Mouse (Mus musculus): ENCODE measurements around the gene Cactin. TPM values are rescaled to one million over a fixed set of nuclear protein-coding genes. Genes with fewer than 3 reads are reported as not detected.

Cactin gene
- polyA plus RNA-seq, 1 experiment from 2014 or later = 49.9 TPM

- peak overlapping the region; percentile 86 for H3K4me3 ChIP-seq (ENCODE audit: low read depth, low read length)
- peak overlapping the region; percentile 84 for H3K9ac ChIP-seq (ENCODE audit: low read depth, low read length)
- 4% methylated on average over 12 of the region's 12 CpGs for WGBS
- peak overlapping the region; percentile 87 for H3K27ac ChIP-seq (ENCODE audit: low read depth, low read length)
- peaks cover 2% of the 10 kb centered on the region; the same call in 1 of the 2 replicates for H3K27me3 ChIP-seq (replicated peaks; ENCODE audit: control insufficient read depth, insufficient read depth, low read length)
- no peaks in the 10 kb centered on the region for H3K9me3 ChIP-seq (ENCODE audit: control insufficient read depth, low read length)
- H3K36me3 ChIP-seq (ENCODE audit: control insufficient read depth, insufficient read depth, low read length) = peaks cover 4% of the 10 kb centered on the region; the same call in 1 of the 2 replicates
- peak; percentile 53 for ATAC-seq (replicated peaks; ENCODE audit: low FRiP score)
- H3K4me1 ChIP-seq (replicated peaks; ENCODE audit: control insufficient read depth, insufficient read depth, low read length) = peaks cover 56% of the 10 kb centered on the region
- peak overlapping the region; percentile 96 for H3K4me2 ChIP-seq
- no peak for DNase-seq (ENCODE audit: low spot score)
Observed at GRCm38 (mm10) chr10:81349146-81349545, 28.2 kb downstream of the Cactin start.

DNA sequence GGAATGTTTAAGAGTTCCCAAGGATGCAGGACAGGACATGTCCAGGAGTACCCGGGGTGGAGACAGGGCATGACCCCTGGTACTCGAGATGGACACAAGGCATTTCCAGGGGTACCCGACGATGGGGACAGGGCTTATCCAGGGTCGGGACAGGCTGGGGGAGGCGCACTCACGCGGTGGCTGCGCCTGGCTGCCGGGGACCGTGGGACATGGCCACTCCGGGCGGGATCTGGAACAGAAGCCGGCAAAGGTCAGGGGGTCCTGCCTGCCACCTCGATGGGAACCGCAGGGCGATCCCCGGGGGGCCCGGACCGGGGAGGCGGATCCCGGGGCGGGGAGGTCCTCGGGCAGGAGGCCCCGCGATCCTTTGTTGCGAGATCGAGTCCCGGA lies 29.1 kb downstream of the Cactin start:
- Histone ChIP-seq H3K9me3 (ENCODE audit: control insufficient read depth, low read length) (no peaks in the 10 kb centered on the region), H3K36me3 (ENCODE audit: control insufficient read depth, insufficient read depth, low read length) (peaks cover 4% of the 10 kb centered on the region; the same call in 1 of the 2 replicates), H3K27ac (ENCODE audit: low read depth, low read length) (peak overlapping the region; percentile 87), H3K27me3 (replicated peaks; ENCODE audit: control insufficient read depth, insufficient read depth, low read length) (0 out of 2 replicates have a peak, but pooled peaks cover 2% of the 10 kb centered on the region), H3K4me3 (ENCODE audit: low read depth, low read length) (peak overlapping the region; percentile 86), H3K4me1 (replicated peaks; ENCODE audit: control insufficient read depth, insufficient read depth, low read length) (peaks cover 63% of the 10 kb centered on the region), H3K4me2 (peak overlapping the region; percentile 96), H3K9ac (ENCODE audit: low read depth, low read length) (peak overlapping the region; percentile 84)
- DNase-seq (ENCODE audit: low spot score) (no peak), ATAC-seq (replicated peaks; ENCODE audit: low FRiP score) (no peak; the same call in 1 of the 2 replicates)
- under 1% methylated on average over 29 of the region's 29 CpGs for WGBS

DNA sequence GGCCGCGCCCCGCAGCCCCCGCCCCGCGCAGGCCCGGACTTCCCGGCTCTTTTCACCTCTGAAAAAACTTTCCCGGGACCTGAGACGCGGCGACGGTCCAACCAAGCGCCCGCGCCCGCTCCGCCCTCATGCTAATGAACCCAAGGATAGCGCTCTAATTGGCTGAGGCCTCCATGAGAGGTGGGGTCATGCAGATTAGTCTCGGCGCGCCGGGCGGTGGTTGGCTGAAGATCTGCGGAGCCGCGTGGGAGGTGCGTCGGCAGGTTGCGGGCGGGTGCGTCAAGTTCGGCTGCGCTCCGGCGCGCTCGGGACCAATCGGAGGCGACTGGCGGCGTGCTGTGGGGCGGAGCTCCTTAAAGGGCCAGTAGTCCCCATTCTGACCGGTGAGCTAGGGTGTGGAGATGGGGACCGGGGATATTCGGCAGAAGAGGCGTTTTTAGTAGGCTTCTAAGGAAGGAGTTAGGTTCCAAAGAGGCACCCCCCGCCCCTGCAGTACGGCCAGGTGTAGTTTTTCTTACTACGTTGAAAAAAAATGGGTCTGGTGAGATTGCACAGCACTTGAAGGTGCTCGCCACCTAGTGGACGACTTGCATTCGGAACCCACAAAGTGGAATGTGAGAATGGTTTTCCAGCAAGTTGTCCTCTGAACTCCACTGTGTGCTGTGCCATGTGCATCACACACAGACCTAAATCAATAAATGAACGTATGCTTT lies 29.6 kb downstream of the Cactin start, which contains the start of gene Hmg20b:
Gene Hmg20b, minus strand, starts transcription at position 130 of the 713 bp plus-strand sequence.
- Histone ChIP-seq H3K36me3 (ENCODE audit: control insufficient read depth, insufficient read depth, low read length) (peaks cover 4% of the 10 kb centered on the region; the same call in 1 of the 2 replicates), H3K4me1 (replicated peaks; ENCODE audit: control insufficient read depth, insufficient read depth, low read length) (peaks cover 67% of the 10 kb centered on the region), H3K9ac (ENCODE audit: low read depth, low read length) (peak within 1 kb of the TSS; percentile 84), H3K4me2 (peak within 1 kb of the TSS; percentile 96), H3K9me3 (ENCODE audit: control insufficient read depth, low read length) (no peaks in the 10 kb centered on the region), H3K27ac (ENCODE audit: low read depth, low read length) (peak within 1 kb of the TSS; percentile 87), H3K27me3 (replicated peaks; ENCODE audit: control insufficient read depth, insufficient read depth, low read length) (0 out of 2 replicates have a peak, but pooled peaks cover 2% of the 10 kb centered on the region), H3K4me3 (ENCODE audit: low read depth, low read length) (peak within 1 kb of the TSS; percentile 86)
- ATAC-seq (replicated peaks; ENCODE audit: low FRiP score) (peak; percentile 88), DNase-seq (ENCODE audit: low spot score) (peak; percentile 98)
- WGBS = 1% methylated on average over 54 of the region's 54 CpGs

DNA sequence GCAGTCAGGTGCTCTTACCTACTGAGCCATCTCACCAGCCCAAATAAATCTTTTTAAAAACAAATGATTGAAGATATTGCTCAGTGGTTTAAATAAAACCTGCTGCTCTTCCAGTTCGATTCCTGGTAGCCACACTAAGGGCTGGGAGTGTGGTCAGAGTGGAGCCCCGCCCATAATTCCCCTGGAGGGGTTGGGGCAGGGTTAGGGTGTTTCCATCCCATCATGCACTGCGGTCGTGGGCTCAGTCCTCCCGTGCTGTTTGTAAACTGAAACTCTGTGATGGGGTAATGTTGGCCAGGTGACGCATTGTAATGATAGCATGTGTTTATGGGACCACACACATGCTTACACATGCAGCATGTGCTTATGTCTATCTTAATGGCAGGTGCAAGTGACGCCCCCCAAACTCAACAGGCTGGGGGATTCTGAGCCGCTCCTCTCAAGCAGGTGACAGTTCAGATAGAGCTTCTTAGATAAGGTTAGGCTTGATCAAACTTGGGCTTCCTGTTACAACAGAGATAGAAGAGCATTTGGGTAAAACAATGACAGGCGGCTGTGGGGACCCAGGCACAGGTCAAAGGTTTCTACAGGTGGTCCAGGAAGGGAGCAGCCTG lies 30.9 kb downstream of the Cactin start:
- Histone ChIP-seq H3K36me3 (ENCODE audit: control insufficient read depth, insufficient read depth, low read length) (peaks cover 4% of the 10 kb centered on the region; the same call in 1 of the 2 replicates), H3K9ac (ENCODE audit: low read depth, low read length) (peak overlapping the region; percentile 53), H3K27ac (ENCODE audit: low read depth, low read length) (peak overlapping the region; percentile 69), H3K4me1 (replicated peaks; ENCODE audit: control insufficient read depth, insufficient read depth, low read length) (peaks cover 70% of the 10 kb centered on the region), H3K4me2 (peak overlapping the region; percentile 62), H3K27me3 (replicated peaks; ENCODE audit: control insufficient read depth, insufficient read depth, low read length) (no peaks in the 10 kb centered on the region), H3K9me3 (ENCODE audit: control insufficient read depth, low read length) (no peaks in the 10 kb centered on the region), H3K4me3 (ENCODE audit: low read depth, low read length) (peak overlapping the region; percentile 26)
- 10% methylated on average over 9 of the region's 9 CpGs for WGBS
- no peak for DNase-seq (ENCODE audit: low spot score)
- peak; percentile 32 for ATAC-seq (replicated peaks; ENCODE audit: low FRiP score)

DNA sequence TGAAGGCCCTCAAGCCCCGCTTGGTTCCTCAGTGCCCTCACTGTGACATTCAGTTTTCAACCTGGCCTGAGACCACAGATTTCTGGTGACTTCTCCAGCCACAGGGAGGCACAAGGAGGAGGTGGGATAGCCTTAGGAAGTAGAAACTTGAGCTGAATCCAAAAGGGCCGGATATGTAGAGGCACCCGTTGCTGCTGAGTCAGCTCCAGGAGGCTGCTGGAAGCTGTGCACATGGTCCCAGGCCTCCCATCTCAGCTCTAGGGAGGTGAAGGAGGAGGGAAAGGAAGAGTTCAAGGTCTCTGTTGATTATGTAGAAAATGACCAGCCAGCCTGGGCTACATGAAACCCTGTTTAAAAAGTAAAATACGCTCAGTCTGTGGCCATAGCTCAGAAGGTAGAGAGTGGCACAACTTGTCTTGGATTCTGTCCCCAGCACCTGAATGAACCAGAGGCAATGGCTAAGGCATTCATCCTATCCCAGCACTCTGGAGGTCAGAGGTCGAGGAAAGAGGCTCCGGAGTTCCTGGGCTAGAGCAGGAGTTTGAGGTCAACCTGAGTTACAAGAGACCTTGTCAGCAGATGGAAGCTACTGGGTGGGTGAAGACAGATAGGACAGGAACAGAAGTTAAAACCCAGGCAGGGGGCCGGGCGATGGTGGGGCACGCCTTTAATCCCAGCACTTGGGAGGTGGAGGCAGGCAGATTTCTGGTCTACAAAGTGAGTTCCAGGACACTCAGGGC lies 34.0 kb downstream of the Cactin start:
- 0 out of 2 replicates have a peak, but pooled peaks cover 1% of the 10 kb centered on the region for H3K36me3 ChIP-seq (ENCODE audit: control insufficient read depth, insufficient read depth, low read length)
- 62% methylated on average over 9 of the region's 9 CpGs for WGBS
- no peak overlapping the region for H3K27ac ChIP-seq (ENCODE audit: low read depth, low read length)
- no peak for ATAC-seq (replicated peaks; ENCODE audit: low FRiP score)
- H3K4me2 ChIP-seq = no peak overlapping the region
- H3K4me1 ChIP-seq (replicated peaks; ENCODE audit: control insufficient read depth, insufficient read depth, low read length) = peaks cover 69% of the 10 kb centered on the region
- H3K9me3 ChIP-seq (ENCODE audit: control insufficient read depth, low read length) = no peaks in the 10 kb centered on the region
- no peak overlapping the region for H3K4me3 ChIP-seq (ENCODE audit: low read depth, low read length)
- no peaks in the 10 kb centered on the region for H3K27me3 ChIP-seq (replicated peaks; ENCODE audit: control insufficient read depth, insufficient read depth, low read length)
- no peak for DNase-seq (ENCODE audit: low spot score)
- peak overlapping the region; percentile 1; the same call in 1 of the 2 replicates for H3K9ac ChIP-seq (ENCODE audit: low read depth, low read length)

- Histone ChIP-seq H3K27ac (ENCODE audit: low read depth, low read length) (peak overlapping the region; percentile 16; the same call in 1 of the 2 replicates), H3K27me3 (replicated peaks; ENCODE audit: control insufficient read depth, insufficient read depth, low read length) (no peaks in the 10 kb centered on the region), H3K4me3 (ENCODE audit: low read depth, low read length) (no peak overlapping the region), H3K9me3 (ENCODE audit: control insufficient read depth, low read length) (no peaks in the 10 kb centered on the region), H3K4me2 (no peak overlapping the region), H3K4me1 (replicated peaks; ENCODE audit: control insufficient read depth, insufficient read depth, low read length) (peaks cover 75% of the 10 kb centered on the region), H3K36me3 (ENCODE audit: control insufficient read depth, insufficient read depth, low read length) (0 out of 2 replicates have a peak, but pooled peaks cover 4% of the 10 kb centered on the region), H3K9ac (ENCODE audit: low read depth, low read length) (no peak overlapping the region)
- 69% methylated on average over 4 of the region's 4 CpGs for WGBS
- DNase-seq (ENCODE audit: low spot score) = no peak
- ATAC-seq (replicated peaks; ENCODE audit: low FRiP score) = no peak
Observed at GRCm38 (mm10) chr10:81355533-81355932, 34.6 kb downstream of the Cactin start.

DNA sequence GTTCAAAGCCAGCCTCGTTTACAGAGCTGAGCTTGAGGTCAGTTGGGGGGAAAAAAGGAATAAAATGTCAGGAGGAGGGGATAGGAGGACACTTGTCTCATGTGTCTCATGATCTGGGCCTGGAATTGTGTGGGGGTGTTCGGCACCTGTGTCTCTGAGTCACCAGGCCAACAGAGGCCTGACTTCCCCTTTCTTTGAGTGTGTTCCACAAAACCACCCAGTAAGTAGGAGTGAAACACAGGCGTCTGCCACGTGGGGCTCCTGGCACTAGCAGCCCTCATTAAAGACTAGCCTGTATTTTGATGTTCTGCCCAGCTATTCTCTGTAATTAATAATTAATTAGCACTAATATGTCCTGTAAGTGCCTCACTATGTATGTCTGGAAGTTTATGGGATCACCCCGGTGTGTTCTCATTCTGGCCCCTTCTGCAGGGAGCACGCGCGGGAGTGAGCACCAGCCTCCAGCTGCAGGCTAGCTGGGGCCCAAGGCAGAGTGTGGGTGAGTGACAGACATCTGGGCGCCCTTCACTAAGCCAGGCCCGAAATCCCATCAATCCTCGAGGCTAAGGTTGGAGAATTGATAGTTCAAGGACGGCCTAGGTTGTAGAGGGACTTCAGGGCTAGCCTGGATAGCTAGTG lies 35.6 kb downstream of the Cactin start:
- ATAC-seq (replicated peaks; ENCODE audit: low FRiP score) (no peak), DNase-seq (ENCODE audit: low spot score) (no peak)
- Histone ChIP-seq H3K27ac (ENCODE audit: low read depth, low read length) (peak overlapping the region; percentile 66; the same call in 1 of the 2 replicates), H3K9ac (ENCODE audit: low read depth, low read length) (peak overlapping the region; percentile 54), H3K36me3 (ENCODE audit: control insufficient read depth, insufficient read depth, low read length) (peaks cover 10% of the 10 kb centered on the region; the same call in 1 of the 2 replicates), H3K9me3 (ENCODE audit: control insufficient read depth, low read length) (no peaks in the 10 kb centered on the region), H3K4me1 (replicated peaks; ENCODE audit: control insufficient read depth, insufficient read depth, low read length) (peaks cover 76% of the 10 kb centered on the region), H3K4me2 (peak overlapping the region; percentile 99), H3K27me3 (replicated peaks; ENCODE audit: control insufficient read depth, insufficient read depth, low read length) (no peaks in the 10 kb centered on the region), H3K4me3 (ENCODE audit: low read depth, low read length) (peak overlapping the region; percentile 94)
- 36% methylated on average over 12 of the region's 12 CpGs for WGBS
